Comparison of ENCODE assay signal across 9 mouse cellular contexts in the genomic region with DNA sequence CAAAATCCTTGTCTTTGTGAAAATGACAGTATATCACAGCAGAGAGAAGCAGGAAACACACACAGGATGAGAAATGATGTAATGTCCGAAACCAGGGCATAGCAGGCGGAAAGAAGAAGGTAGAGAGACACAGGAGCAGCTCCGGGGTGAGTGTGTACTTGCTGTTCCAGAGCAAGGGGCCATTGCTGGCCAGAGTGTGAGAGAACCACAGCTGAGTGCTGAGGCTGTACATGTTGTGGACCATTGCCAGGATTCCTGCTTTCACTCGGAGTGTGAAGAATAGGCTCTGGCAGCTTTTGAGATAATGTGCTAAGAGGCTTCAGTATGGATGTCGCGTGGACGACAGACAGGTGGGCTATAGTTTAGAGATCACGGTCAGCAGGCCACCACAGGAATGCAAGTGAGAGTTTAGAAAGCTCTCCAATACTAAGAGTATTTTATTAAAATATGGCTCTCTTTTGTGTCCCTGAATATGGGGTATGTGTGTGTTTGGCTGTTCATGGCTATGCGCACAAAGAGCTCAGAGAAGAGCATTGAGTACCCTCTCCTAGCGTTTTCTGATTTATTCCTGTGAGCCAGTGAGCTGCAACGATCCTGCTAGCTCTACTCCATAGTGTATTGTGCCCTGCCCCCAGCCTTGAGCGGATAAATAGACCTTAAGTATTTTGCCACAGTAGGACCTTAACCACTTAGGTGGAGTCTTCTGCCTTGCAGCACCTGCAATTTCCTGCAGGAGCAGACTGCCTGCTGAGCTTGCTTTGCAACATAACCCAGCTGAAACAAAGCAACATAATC.
DNase-seq lines count a peak whose midpoint lies in the region; ATAC-seq lines count a peak whose summit lies in the region.
"Had no signal": no experiment of that assay in that cellular context is flagged by ENCODE, and none has a peak within 500 bp of the region (broad histone marks: within the 10 kb centered on the region; RNA-seq: fewer than 3 reads in every experiment).

No protein-coding gene starts in this region.

- H3K36me3 ChIP-seq in forebrain, embryonic 13.5 days (ENCODE audit: poor library complexity, severe bottlenecking), result no peaks in the 10 kb centered on the region
- no peaks in the 10 kb centered on the region for H3K36me3 ChIP-seq in forebrain, embryonic 11.5 days (ENCODE audit: control insufficient read depth, insufficient read depth, low read length)
- no peaks in the 10 kb centered on the region for H3K36me3 ChIP-seq in stomach, embryonic 16.5 days (ENCODE audit: control insufficient read depth, insufficient read depth, low read length)

- intact Hi-C loops in heart, postnatal 14 days (cut with DNase I), result no loop called here

- H3K9ac ChIP-seq in forebrain, embryonic 13.5 days, result no peak overlapping the region
- H3K9ac ChIP-seq in forebrain, embryonic 11.5 days (ENCODE audit: low read length), result no peak overlapping the region
- no peak overlapping the region for H3K9ac ChIP-seq in stomach, embryonic 16.5 days (ENCODE audit: low read length)

- H3K4me3 ChIP-seq in forebrain, embryonic 13.5 days, result no peak overlapping the region
- no peak overlapping the region for H3K4me3 ChIP-seq in forebrain, embryonic 11.5 days (ENCODE audit: low read depth, low read length)
- no peak overlapping the region for H3K4me3 ChIP-seq in stomach, embryonic 16.5 days (replicated peaks; ENCODE audit: low read length)

- no peaks in the 10 kb centered on the region for H3K27me3 ChIP-seq in forebrain, embryonic 13.5 days
- no peaks in the 10 kb centered on the region for H3K27me3 ChIP-seq in forebrain, embryonic 11.5 days (ENCODE audit: control insufficient read depth, insufficient read depth, low read length)
- H3K27me3 ChIP-seq in stomach, embryonic 16.5 days (ENCODE audit: control insufficient read depth, insufficient read depth, low read length), result no peaks in the 10 kb centered on the region

- no peaks in the 10 kb centered on the region for H3K9me3 ChIP-seq in forebrain, embryonic 13.5 days (replicated peaks)
- H3K9me3 ChIP-seq in forebrain, embryonic 11.5 days (ENCODE audit: control insufficient read depth, low read length), result no peaks in the 10 kb centered on the region
- H3K9me3 ChIP-seq in stomach, embryonic 16.5 days (replicated peaks; ENCODE audit: control insufficient read depth, low read length), result no peaks in the 10 kb centered on the region

- no peak for DNase-seq in forebrain, embryonic 11.5 days (ENCODE audit: low spot score)
- peak; percentile 21 to 26 for DNase-seq in right cerebral cortex, postnatal 10 days (ENCODE audit: low spot score in 2 of 2)
- DNase-seq in right cerebral cortex, adult 2 months (ENCODE audit: low spot score in 2 of 2), result no peak
- peak; percentile 10 to 47 for DNase-seq in heart, postnatal 14 days
- DNase-seq in embryo, embryonic 11 days, result no peak
- DNase-seq in layer of hippocampus, adult 18-20 months (ENCODE audit: low spot score in 2 of 2), result no peak

- no peak overlapping the region for H3K4me2 ChIP-seq in forebrain, embryonic 13.5 days
- H3K4me2 ChIP-seq in forebrain, embryonic 11.5 days (ENCODE audit: low read depth, low read length, severe bottlenecking), result no peak overlapping the region
- H3K4me2 ChIP-seq in stomach, embryonic 16.5 days (ENCODE audit: low read depth, low read length), result no peak overlapping the region

- no peaks in the 10 kb centered on the region for H3K4me1 ChIP-seq in forebrain, embryonic 13.5 days
- H3K4me1 ChIP-seq in forebrain, embryonic 11.5 days (replicated peaks; ENCODE audit: control insufficient read depth, insufficient read depth, low read length), result no peaks in the 10 kb centered on the region
- peaks cover 12% of the 10 kb centered on the region for H3K4me1 ChIP-seq in stomach, embryonic 16.5 days (ENCODE audit: control insufficient read depth, insufficient read depth, low read length)

- WGBS in forebrain, embryonic 13.5 days, result 71% methylated on average over 12 of the region's 12 CpGs
- WGBS in forebrain, embryonic 11.5 days, result 86% methylated on average over 12 of the region's 12 CpGs
- 44% methylated on average over 12 of the region's 12 CpGs for WGBS in stomach, embryonic 16.5 days

- ATAC-seq in forebrain, embryonic 13.5 days, result peak; percentile 53; the same call in 1 of the 2 replicates
- no peak for ATAC-seq in forebrain, embryonic 11.5 days (replicated peaks; ENCODE audit: low FRiP score)
- peak; percentile 75; the same call in 1 of the 2 replicates for ATAC-seq in stomach, embryonic 16.5 days (ENCODE audit: insufficient read depth, low FRiP score)

- no peak overlapping the region for H3K27ac ChIP-seq in forebrain, embryonic 13.5 days
- no peak overlapping the region for H3K27ac ChIP-seq in forebrain, embryonic 11.5 days (ENCODE audit: low read depth, low read length)
- peak overlapping the region; percentile 83 for H3K27ac ChIP-seq in stomach, embryonic 16.5 days (ENCODE audit: low read length)
- H3K27ac ChIP-seq: macrophage had no signal

Comparison
In these comparisons a context has a peak if more than half of its experiments do, and no peak if none do; other contexts are left out.
1. DNase-seq: peak in right cerebral cortex, postnatal 10 days (2 of 2) and heart, postnatal 14 days (2 of 2); none in forebrain, embryonic 11.5 days (single experiment), right cerebral cortex, adult 2 months (0 of 2), embryo, embryonic 11 days (single experiment) and layer of hippocampus, adult 18-20 months (0 of 2).